Mouse (Mus musculus): ENCODE measurements around the gene Defb5.
"Not testable (repeated sequence)": the region's sequence is repeated elsewhere in the genome, so short reads cannot be mapped to it uniquely, and the experiment has no call there.

Defb5 gene

GRCm38 (mm10) chr8:19247280-19247679 is at the start of gene Defb5:
Gene Defb5 (plus strand): TSS chr8:19247580.
- DNase-seq, result no peak

GRCm38 (mm10) chr8:19225161-19225560 is 22.2 kb upstream of the Defb5 start, which contains the start of gene Defb6:
Gene Defb6 (plus strand): TSS chr8:19225478.
- no peak for DNase-seq

- DNase-seq, result no peak
Observed at GRCm38 (mm10) chr8:19238101-19238500, 9.3 kb upstream of the Defb5 start.

GRCm38 (mm10) chr8:19239616-19240015 is 7.8 kb upstream of the Defb5 start, which contains the start of gene Defb46:
Gene Defb46 (plus strand): TSS chr8:19239916.
- no peak for DNase-seq

- DNase-seq, result no peak
Observed at GRCm38 (mm10) chr8:19258136-19258535, 10.8 kb downstream of the Defb5 start.

GRCm38 (mm10) chr8:19259667-19260066 is 12.3 kb downstream of the Defb5 start:
- no peak for DNase-seq

GRCm38 (mm10) chr8:19293060-19293459 is 45.7 kb downstream of the Defb5 start, which contains the start of gene Defb3:
Gene Defb3 (plus strand): TSS chr8:19293360.
- DNase-seq, result not testable (repeated sequence)

GRCm38 (mm10) chr8:19298361-19298760 is 51.0 kb downstream of the Defb5 start:
- not testable (repeated sequence) for DNase-seq
